Comparison of ENCODE assay signal across 11 mouse cellular contexts in the genomic region with DNA sequence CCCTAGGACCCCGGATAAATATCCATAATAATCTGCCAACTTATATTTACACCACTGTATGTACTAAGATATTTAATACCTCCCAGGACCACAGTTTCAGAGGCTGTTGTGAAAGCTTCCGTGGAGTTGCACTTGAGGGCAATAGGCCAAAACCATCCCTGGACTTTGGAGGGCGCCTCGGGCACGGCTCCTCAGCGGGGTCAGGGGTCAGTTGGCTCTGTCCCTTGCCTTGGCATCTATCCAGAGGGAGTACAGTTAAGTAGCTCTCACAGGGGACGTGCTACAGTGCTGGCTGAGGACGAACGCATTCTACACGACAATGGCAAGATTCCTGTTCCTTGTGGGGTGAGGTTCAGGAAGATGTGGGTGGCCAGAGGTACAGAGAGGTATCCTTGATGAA. TPM values are rescaled to one million over a fixed set of nuclear protein-coding genes. Genes with fewer than 3 reads are reported as not detected.
A peak's percentile ranks its signal among the peaks of the same experiment; 100 is the strongest.
DNase-seq lines count a peak whose midpoint lies in the region; ATAC-seq and TF ChIP-seq lines count a peak whose summit lies in the region.
"Had no signal": no experiment of that assay in that cellular context is flagged by ENCODE, and none has a peak within 500 bp of the region (broad histone marks: within the 10 kb centered on the region; RNA-seq: fewer than 3 reads in every experiment).

No protein-coding gene starts in this region.

- peaks cover 30% of the 10 kb centered on the region for H3K4me1 ChIP-seq in kidney, adult 2 months (ENCODE audit: control insufficient read depth, insufficient read depth, low read length)
- peaks cover 15% of the 10 kb centered on the region; the same call in 1 of the 2 replicates for H3K4me1 ChIP-seq in kidney, embryonic 14.5 days (ENCODE audit: control insufficient read depth, insufficient read depth, low read length)

- H3K4me2 ChIP-seq in kidney, embryonic 14.5 days (replicated peaks; ENCODE audit: low read depth, low read length), result no peak overlapping the region

- H3K9me3 ChIP-seq in kidney, embryonic 14.5 days (ENCODE audit: control insufficient read depth, low read length), result no peaks in the 10 kb centered on the region
- H3K9me3 ChIP-seq: G1E had no signal

- intact Hi-C loops in left cerebral cortex, postnatal 4 days (cut with DNase I), result loop anchor here (2.0 kb wide), 1 partner anchor 52 kb away; no protein-coding TSS in a partner anchor

- H3K9ac ChIP-seq in kidney, embryonic 14.5 days (ENCODE audit: low read depth, low read length), result no peak overlapping the region

- TF ChIP-seq CTCF in kidney, adult 2 months (conservative IDR thresholded peaks at IDR 0.05; ENCODE audit: insufficient read depth, insufficient read length, low read depth, low read length), result no peak

- no peak for TF ChIP-seq POLR2A in kidney, adult 2 months (IDR thresholded peaks at IDR 0.05; ENCODE audit: low read depth, low read length)

- no peaks in the 10 kb centered on the region for H3K27me3 ChIP-seq in kidney, adult 2 months (replicated peaks; ENCODE audit: control insufficient read depth, insufficient read depth, low read length)
- no peaks in the 10 kb centered on the region for H3K27me3 ChIP-seq in kidney, embryonic 14.5 days (ENCODE audit: control insufficient read depth, insufficient read depth, low read length)

- 19% methylated on average over 10 of the region's 10 CpGs for WGBS in kidney, adult 2 months
- WGBS in kidney, embryonic 14.5 days, result 73% methylated on average over 10 of the region's 10 CpGs

- peak overlapping the region; percentile 58 for H3K27ac ChIP-seq in kidney, adult 2 months (ENCODE audit: insufficient read depth, low read depth, low read length)
- H3K27ac ChIP-seq in kidney, embryonic 14.5 days (ENCODE audit: low read depth, low read length), result no peak overlapping the region

- peak; percentile 98 for DNase-seq in kidney, adult 2 months
- peak; percentile 75 for DNase-seq in adrenal gland, postnatal 25 days
- peak; percentile 72 to 80 for DNase-seq in kidney, postnatal 4 days
- peak; percentile 75 for DNase-seq in ovary, postnatal 14 days (ENCODE audit: low spot score)
- DNase-seq in cerebellum, adult 9-11 months, result no peak
- DNase-seq in left cerebral cortex, postnatal 4 days, result no peak
- no peak for DNase-seq in frontal cortex, postnatal 10 days (ENCODE audit: low spot score in 2 of 2)

- H3K4me3 ChIP-seq in kidney, adult 2 months (ENCODE audit: insufficient read depth, low read depth, low read length), result no peak overlapping the region
- H3K4me3 ChIP-seq in kidney, embryonic 14.5 days (ENCODE audit: low read length), result no peak overlapping the region

- 0 out of 2 replicates have a peak, but pooled peaks cover 1% of the 10 kb centered on the region for H3K36me3 ChIP-seq in kidney, adult 2 months (ENCODE audit: control insufficient read depth, insufficient read depth, low read length)
- H3K36me3 ChIP-seq in kidney, embryonic 14.5 days (ENCODE audit: control insufficient read depth, insufficient read depth, low read length), result no peaks in the 10 kb centered on the region
- H3K36me3 ChIP-seq: G1E had no signal

- no peak for ATAC-seq in kidney, embryonic 14.5 days (ENCODE audit: low FRiP score, low TSS enrichment)

RNA-seq across cellular contexts. Expression of gene Tmem255b, which starts 27.4 kb away (rescaled TPM):
- 1.3 and 1.8 TPM in 2 replicates for polyA plus RNA-seq in kidney, adult 2 months (2012; rRNA removed)
- polyA plus RNA-seq in kidney, embryonic 14.5 days (2014; fragmentation: Nextera tagmentation; extraction: Ambion mirVana), result 0.57 TPM in 1 of 2 replicates, not detected in the other
- 1.8 TPM in 1 of 2 replicates, not detected in the other for total RNA-seq in adrenal gland, postnatal 25 days (2021)
- total RNA-seq in left cerebral cortex, postnatal 4 days (2021), result 1 to 10 TPM; 3.9 to 4.6 TPM
- total RNA-seq: G1E; hematopoietic stem cell, adult 5-6 weeks; neutrophil, adult 5-6 weeks had no signal
- polyA plus RNA-seq: G1E had no signal

RNA-seq across cellular contexts. Expression of gene Gas6, which starts 31.9 kb away (rescaled TPM):
- polyA plus RNA-seq in kidney, adult 2 months (2012; rRNA removed), result 461 and 486 TPM in 2 replicates
- 12.0 and 18.7 TPM in 2 replicates for polyA plus RNA-seq in kidney, embryonic 14.5 days (2014; fragmentation: Nextera tagmentation; extraction: Ambion mirVana)
- total RNA-seq in adrenal gland, postnatal 25 days (2021), result 99.3 and 166 TPM in 2 replicates
- total RNA-seq in left cerebral cortex, postnatal 4 days (2021), result 10 to 100 TPM; 81.2 to 85.8 TPM
- total RNA-seq: G1E; neutrophil, adult 5-6 weeks had no signal
- polyA plus RNA-seq: G1E had no signal

RNA-seq across cellular contexts. Expression of gene Grk1, which starts 57.5 kb away (rescaled TPM):
- polyA plus RNA-seq in kidney, adult 2 months (2012; rRNA removed), result 0.02 TPM in 1 of 2 replicates, not detected in the other
- not detected in 2 replicates for polyA plus RNA-seq in kidney, embryonic 14.5 days (2014; fragmentation: Nextera tagmentation; extraction: Ambion mirVana)
- total RNA-seq in adrenal gland, postnatal 25 days (2021), result not detected in 2 replicates
- not detected for total RNA-seq in left cerebral cortex, postnatal 4 days (2021)
- total RNA-seq: hematopoietic stem cell, adult 5-6 weeks; neutrophil, adult 5-6 weeks had no signal

Comparison
In these comparisons a context has a peak if more than half of its experiments do, and no peak if none do; other contexts are left out.
1. DNase-seq: peak in kidney, adult 2 months (single experiment), adrenal gland, postnatal 25 days (single experiment), kidney, postnatal 4 days (2 of 2) and ovary, postnatal 14 days (single experiment); none in cerebellum, adult 9-11 months (single experiment), left cerebral cortex, postnatal 4 days (single experiment) and frontal cortex, postnatal 10 days (0 of 2).